Mouse (Mus musculus): ENCODE measurements at regions not wholly inside any gene's neighbourhood (a gene's known extent, or its start where the extent isn't known, plus 50 kb on each side); places are given as distances from the start of the nearest gene placed in this dataset.
A peak's percentile ranks its signal among the peaks of the same experiment; 100 is the strongest.

DNA sequence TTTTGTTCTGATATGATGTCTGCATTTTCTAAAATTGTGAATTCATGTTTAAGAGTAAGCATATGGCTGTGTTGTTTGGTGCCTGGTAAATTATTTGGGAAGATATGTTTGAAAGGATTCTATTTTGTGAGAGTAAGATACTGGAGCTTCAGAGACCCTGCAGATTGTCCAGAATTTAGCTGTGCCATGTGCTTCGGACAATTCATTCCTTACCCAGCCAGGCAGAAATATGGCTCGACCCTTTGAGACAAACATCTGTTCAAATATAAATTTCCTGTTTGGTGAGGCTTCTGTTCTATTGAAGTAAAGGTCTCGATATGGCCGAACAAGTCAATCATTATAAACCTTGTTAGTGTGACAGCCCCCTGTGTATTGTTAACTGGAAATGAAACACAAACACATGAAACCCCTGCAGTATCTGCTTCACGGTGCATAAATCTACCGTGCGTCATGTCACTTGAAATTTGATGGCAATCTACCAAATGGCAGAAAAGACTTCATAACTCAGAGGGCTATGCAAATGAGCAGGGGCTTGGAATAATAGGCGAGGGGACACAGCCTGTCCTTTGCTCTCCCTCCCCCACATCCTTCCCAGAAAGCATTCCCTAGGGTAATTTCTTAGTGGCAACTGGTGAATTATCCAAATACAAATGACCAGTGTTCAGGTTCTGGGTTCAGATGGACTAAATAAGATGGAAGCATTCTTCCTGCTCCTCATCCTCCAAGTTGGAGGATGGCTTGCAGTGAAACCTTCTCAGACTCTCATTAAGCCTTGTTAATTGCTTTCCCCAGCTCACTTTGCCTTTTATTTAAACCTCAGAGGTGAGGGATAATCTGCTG, 61.8 kb downstream of the Adcyap1 start:
- DNase-seq (ENCODE audit: low spot score in 2 of 2): no peak

DNA sequence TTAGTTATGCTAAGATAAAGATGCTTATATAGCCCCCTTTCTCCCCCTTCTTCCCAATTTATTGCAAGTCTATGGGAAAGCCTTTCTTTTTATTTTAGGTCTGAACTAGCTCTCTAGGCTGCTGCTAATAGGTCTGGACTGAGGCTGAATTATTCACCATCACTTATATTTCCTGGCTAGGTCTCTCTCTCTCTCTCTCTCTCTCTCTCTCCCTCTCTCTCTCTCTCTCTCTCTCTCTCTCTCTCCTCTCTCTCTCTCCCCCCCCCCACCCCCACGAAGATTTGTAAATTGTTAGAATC, 62.3 kb downstream of the Adcyap1 start:
- DNase-seq (ENCODE audit: low spot score in 2 of 2): no peak

DNA sequence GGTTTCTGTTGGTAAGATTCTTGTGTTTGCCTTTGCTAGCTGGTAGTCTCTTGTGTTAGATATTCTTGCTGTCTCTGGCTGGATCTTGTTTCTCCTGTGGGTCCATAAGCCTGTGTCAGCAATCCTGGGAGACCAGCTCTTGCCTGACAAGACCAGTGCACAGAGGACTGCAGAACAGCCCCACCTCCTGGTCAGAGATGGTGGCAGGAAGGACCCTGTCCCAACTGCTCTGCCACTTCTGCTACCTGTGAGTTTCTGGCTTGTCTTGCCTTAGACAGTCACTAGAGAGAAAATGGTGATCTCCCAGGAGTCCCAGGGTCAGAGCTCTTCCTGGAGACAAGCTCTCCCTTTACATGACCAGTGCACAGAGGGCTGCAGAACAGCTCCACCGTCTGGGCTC, 107.3 kb downstream of the Adcyap1 start:
- no peak for DNase-seq (ENCODE audit: low spot score in 2 of 2)

DNA sequence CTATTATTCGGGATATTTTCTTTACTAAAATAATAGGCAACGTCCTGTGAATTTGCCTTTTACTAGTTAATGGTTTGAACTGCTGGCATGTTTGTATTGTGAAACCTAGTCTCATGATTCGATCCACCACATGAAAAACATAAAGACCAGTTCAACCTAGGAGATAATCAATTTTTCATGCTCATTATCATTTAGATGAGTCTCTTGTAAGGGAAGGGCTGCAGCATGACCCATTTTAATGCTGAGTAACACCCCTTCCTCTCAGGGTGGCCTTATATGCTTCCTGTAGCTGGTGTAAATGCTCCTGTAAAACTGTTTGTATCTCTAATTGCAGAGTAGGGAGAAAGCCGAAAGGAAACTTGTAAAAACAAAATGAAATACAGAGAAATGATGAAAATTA, 113.3 kb downstream of the Adcyap1 start:
- no peak for DNase-seq (ENCODE audit: low spot score in 2 of 2)

DNA sequence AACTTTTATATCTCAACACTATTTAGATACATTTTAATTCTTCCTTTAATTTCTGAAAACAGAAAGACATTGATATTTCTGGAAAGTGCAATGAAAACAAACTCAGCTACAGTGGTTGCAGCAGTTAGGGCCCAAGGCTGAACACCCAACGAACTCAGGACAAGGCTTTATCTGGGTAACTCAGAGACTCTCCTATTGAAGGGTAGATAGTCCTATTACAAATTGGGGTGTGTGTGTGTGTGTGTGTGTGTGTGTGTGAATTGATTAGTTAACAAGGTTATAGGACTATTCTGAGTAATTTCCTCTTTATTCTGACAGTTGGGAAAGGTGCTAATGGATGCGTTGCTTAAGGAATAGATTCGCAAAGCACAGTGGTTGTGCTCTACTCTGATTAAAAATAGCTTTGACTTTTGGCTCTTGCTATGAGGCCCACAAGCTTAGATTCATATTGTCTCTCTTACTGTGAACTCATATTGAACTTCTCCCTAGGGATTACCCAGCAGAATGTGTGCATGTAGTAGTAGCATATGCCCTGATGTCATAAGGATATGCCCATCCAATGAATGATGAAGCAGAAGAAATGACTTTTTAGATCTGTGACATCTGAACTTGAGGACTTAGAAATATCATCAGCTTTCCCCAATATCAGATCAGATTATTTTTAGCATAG, 114.0 kb downstream of the Adcyap1 start:
- DNase-seq (ENCODE audit: low spot score in 2 of 2): no peak

DNA sequence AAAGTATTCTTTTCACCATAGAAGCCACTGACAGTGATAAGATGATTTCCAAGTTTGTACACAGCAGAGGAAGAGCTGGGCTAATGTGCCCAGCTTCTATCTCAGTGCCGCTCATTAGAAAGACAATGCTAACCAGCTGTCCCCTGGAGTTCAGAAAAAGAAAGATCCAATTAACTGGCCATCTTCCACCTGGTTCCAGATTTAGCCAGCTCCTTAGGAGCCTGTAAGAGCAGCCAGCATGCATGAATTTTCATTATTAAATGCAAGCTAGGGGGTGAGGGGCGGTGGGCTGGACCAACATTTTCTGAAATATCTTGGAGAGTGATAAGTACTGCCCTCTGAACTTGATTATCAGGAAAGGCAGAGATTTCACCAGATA, 114.5 kb downstream of the Adcyap1 start:
- no peak for DNase-seq (ENCODE audit: low spot score in 2 of 2)

DNA sequence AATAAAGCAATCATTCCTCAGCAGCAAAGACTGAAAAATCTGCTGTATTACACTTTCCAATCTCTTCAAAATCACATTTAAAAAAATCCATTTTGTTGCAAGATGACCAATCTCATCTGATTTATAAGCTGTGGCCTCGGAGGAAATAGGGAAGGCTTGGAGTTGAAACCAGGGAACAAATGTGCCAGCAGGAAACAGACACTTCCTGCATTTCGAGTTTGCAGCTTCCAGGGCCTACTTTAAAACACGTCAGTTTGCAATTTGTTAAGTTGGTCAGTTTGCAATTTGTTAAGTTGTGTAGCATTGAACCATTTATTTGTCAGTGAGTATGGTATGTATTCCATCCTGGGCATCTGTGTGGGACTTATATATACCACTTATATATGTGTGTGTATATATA, 115.3 kb downstream of the Adcyap1 start:
- no peak for DNase-seq (ENCODE audit: low spot score in 2 of 2)

DNA sequence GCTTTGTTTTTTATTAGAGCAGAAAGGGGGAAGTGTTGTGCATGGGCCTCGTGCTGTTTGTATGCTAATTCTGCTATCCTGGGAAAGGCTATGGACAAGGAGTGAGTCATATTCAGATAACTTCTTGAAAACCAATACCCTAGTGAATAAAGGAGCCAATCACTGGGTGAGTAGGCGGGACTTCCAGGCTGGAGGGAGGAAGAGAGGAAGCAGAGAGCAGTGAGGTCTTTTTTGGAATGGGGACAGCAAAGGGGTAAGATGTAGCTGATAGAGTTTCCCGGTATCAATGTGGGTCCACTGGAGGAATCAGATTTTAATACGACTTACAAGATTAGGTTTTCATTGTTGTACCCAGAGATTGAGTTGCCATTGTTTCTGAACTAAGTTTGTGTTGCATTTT, 122.7 kb downstream of the Adcyap1 start:
- DNase-seq (ENCODE audit: low spot score in 2 of 2): no peak

DNA sequence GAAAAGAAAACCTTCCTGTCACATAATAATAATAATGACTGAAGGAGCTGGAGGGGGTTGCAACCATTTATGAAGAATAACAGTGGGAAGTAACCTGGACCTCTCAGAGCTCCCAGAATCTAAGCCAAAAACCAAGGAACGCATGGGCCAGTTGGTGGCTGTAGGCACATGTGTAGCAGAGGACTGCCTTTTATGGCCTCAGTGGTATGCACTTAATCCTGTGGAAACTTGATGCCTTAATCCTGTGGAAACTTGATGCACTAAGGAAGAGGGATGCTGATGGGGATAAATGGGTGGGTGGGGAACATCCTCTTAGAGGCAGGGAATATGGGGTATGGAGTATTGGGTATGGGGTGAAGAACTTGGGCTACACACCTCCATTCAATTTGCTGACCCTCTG, 138.8 kb downstream of the Adcyap1 start:
- DNase-seq (ENCODE audit: low spot score in 2 of 2): no peak

DNA sequence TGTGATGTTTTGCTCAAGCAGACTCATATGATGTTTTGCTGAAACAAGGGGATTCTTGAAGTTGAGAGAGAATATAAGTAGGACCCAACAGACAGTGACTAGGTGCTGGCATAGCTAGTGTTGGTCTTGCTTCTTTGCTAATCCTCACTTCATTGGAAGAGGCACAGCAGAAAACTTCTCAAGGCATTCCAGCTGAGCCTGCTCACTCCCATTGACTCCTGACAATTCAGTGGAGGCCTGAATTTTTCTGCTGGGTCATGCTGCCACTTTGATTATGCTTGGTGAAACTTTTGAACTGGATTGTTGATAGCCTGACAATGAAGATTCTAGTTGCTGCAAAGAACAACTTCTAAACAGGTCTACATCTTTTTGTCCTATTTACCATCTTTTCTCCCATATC, 156.4 kb downstream of the Adcyap1 start:
- no peak for DNase-seq (ENCODE audit: low spot score in 2 of 2)

DNA sequence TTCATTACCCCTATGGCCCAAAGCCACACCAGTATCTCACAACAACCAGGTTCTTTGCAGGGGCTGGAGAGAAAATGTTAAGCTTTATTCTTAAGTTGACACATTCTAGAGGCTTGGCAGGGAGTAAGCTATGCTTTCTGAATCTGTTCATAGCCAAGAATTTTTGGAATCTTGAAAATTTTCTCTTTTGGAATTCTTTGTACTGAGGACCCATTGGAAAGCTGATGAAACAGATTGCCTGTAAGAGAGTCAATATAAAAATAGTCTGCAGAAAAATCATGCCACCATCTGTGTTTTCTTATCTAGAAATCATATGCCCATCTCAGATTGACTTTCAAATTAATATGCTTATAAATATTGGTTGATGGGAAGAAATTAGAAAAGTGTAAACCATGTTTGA, 164.1 kb downstream of the Adcyap1 start:
- DNase-seq (ENCODE audit: low spot score in 2 of 2): no peak

DNA sequence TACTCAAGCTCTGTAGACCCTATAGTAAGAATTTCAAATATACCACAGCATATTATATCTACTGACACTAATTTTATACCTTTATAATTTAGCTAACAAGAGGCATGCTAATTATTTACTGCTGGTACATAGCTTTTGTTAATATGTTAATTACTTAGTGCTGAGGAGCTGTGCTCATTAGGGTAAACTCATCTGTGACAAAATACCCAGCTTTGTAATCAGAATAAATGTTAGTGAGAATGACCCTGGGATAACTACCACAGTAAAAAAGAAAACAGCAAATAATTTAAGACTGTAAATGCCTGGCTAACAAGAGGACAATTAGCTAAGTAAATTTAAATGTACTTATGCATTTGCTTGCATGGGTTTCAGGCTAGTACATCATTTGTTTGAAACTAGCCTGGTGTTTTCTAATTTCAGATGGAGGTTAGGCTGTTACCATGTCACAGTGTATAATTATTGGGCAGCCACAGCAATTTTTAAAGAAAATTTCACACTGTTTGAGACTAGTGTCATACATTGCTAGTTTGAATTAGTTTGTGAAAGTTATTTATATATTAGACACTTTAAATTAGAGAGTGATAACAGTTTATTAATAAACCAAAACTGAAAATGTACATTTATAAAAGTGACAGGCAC, 178.8 kb downstream of the Adcyap1 start:
- no peak for DNase-seq (ENCODE audit: low spot score in 2 of 2)

DNA sequence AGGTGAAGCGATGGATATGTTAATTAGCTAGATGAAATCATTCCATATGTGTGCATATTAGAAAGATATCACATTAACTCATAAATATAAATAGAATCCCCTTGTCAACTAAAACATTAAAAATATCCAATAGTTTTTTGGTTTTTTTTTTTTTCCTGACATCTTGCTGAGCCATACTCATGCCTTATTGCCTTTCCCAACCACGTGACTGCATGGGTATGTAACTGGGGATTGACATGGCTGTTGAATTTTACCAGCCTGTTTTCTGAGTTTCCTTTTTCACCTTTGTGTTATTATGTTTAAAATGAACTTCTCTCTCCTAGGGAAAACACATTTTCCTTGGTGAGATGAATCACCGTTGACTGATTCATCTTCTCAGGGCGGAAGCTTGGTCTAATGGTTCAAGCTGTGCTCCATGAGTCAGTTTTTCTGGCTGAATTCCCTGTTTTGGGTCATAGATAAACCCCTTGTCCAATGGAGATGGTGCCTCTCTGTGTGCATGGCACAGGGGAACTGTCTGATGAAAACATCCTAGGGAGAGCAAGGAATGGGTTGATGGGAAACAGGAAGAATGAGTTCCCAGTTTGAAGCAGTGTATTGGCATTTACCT, 181.1 kb downstream of the Adcyap1 start:
- DNase-seq (ENCODE audit: low spot score in 2 of 2): no peak

DNA sequence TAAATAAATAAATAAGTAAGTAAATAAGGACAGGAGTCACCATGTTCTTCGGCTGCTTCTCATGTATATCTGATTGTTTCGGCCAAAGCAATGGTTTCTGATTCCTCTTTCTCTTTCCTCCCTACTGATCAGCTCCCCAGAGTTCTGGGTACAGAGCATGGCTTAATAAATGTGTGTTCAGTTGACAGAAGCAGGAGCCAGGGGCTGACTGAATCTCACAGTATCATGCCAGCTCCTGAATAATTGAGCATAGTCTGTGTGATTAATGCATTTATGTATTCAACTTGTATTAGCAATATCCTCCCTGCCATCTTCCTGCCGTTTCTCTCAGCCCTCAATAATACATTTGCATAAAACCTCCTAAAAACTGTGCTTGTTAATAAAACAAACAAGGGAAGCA, 191.4 kb downstream of the Adcyap1 start:
- DNase-seq (ENCODE audit: low spot score in 2 of 2): no peak

DNA sequence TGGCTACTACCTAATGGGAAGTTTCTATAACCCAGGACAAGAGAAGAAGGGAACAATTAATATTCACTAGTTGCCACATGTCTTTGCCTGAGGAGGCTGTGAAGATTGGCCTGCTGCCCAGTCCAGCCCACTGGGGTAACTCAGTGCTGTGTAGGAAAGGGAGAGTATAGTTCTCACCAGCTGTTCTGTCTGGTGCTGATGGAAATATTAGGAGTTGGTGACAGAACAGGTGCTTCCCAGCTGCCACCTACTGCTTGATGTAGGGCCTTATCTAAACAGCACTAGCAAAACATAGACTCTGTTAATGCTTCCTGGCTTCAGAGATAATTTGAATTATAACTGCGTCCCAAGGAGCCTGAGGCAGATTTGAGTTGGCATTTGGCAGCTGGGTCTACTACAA, 210.5 kb downstream of the Adcyap1 start:
- peak in 1 of 2 experiments; percentile 4 for DNase-seq (ENCODE audit: low spot score in 2 of 2)
